Mouse (Mus musculus): ENCODE data around the gene Uck2. TPM values are rescaled to one million over a fixed set of nuclear protein-coding genes. Genes with fewer than 3 reads are reported as not detected.
A peak's percentile ranks its signal among the peaks of the same experiment; 100 is the strongest.

The Uck2 gene
- polyA plus RNA-seq, 1 experiment from 2014 or later, result 64.7 TPM

DNA sequence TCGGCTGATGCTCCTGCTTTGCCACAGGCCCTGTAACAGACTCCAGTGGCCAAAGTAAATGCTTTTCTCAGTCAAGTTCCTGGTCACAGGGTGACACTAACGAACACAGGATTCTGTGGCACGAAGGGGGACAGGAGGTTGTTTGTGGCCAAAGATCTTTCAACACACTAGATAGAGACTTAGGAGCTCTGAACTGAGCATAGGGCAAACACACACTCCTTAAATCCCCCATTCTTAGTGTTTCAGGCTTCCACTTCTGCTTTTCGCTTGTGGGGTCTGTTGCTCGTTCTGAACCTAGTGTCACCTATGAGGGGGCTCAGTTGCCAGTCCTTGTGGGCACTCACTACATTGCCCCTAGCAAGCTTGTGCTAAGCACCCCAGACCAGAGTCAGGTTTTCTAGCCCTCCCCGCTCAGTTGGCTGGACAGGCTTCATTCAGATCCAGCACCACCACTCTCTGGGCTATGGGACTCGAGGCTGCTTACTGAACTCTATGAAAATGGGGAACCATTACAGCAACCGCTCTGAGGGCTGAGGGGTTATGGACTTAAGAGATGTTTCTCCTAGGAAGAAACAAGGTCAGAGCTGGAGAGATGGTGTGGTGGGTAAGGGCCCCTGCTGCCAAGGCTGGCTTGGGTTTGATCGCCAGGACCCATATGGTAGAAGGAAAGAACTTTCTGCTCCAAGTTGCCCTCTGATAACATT lies 16.6 kb downstream of the Uck2 start:
- no peaks in the 10 kb centered on the region for H3K36me3 ChIP-seq
- no peak overlapping the region for H3K9ac ChIP-seq (replicated peaks)
- 86% methylated on average over 9 of the region's 9 CpGs for WGBS
- H3K27ac ChIP-seq (replicated peaks), result no peak overlapping the region
- ATAC-seq (replicated peaks), result no peak
- no peak overlapping the region for H3K4me3 ChIP-seq
- peaks cover 40% of the 10 kb centered on the region for H3K4me1 ChIP-seq
- H3K27me3 ChIP-seq, result no peaks in the 10 kb centered on the region
- no peaks in the 10 kb centered on the region for H3K9me3 ChIP-seq
- H3K4me2 ChIP-seq (replicated peaks), result no peak overlapping the region

DNA sequence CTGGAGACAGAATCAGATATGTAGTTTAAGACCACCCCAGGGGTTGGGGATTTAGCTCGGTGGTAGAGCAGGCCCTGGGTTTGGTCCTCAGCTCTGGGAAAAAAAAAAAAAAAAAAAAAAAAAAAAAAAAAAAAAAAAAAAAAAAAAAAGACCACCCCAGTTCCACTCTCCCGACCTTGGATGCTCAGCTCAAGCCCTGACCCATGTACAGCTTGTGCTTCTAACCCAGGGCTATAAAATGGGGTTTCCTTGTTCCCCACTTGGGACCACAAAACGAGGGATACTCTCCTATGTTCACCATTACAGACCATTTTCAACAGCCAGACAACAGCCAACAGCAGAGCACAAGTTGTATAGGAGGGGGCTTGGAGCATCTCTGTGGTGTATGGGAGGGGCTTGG lies 18.4 kb downstream of the Uck2 start:
- H3K27ac ChIP-seq (replicated peaks), result no peak overlapping the region
- no peak overlapping the region for H3K4me2 ChIP-seq (replicated peaks)
- no peak overlapping the region for H3K4me3 ChIP-seq
- 87% methylated on average over 3 of the region's 3 CpGs for WGBS
- no peaks in the 10 kb centered on the region for H3K36me3 ChIP-seq
- no peak for ATAC-seq (replicated peaks)
- no peak overlapping the region for H3K9ac ChIP-seq (replicated peaks)
- H3K4me1 ChIP-seq, result peaks cover 30% of the 10 kb centered on the region
- H3K9me3 ChIP-seq, result no peaks in the 10 kb centered on the region
- no peaks in the 10 kb centered on the region for H3K27me3 ChIP-seq

DNA sequence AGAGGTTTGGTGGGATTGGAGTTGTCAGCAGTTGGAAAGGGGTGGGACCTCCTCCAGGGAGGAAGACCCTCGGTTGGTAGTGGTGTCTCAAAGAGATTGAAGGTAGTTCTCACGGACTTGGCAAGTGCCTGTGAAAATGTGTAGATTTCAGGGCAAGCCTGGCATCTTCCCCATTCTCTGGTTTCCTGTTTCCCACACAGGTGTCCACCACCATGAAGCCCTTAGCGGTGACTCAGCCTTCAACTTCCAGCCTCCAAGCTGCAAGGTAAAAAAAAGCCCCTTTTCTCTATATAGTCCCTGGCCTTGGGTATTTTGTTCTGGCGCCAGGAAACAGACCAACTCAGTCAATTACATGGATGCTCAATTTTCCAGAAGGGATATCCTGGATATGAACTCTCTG lies 19.8 kb downstream of the Uck2 start:
- H3K4me2 ChIP-seq (replicated peaks), result no peak overlapping the region
- no peak for ATAC-seq (replicated peaks)
- WGBS, result 91% methylated on average over 4 of the region's 4 CpGs

DNA sequence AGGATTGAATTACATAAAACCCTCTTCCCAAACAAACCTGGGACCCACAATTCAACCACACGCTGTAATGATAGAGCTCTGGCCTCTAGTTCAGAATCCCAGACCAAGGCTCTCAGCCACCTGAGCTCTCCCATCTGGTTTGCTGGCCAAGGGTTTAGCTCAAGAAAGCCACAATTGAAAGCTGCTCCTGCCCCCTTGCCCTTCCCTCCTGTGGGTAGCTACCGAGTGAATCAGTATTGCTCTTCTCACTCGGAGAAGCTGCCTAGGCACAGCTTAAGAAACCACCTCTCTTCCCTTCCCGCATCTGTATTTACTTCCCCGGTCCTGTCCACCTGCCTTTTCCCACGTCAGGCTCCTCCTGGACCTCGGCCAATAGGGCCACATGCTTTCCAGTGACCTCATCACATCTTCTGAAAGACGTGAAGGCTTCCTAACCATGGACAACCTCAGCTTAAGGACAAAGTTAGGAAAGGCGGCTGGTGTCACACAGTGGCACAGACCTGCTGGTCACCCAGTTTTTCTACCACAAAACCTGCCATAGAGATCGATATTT lies 22.6 kb downstream of the Uck2 start:
- H3K36me3 ChIP-seq, result no peaks in the 10 kb centered on the region
- H3K4me2 ChIP-seq (replicated peaks), result no peak overlapping the region
- no peak overlapping the region for H3K27ac ChIP-seq (replicated peaks)
- H3K9ac ChIP-seq (replicated peaks), result no peak overlapping the region
- no peaks in the 10 kb centered on the region for H3K4me1 ChIP-seq
- no peak for ATAC-seq (replicated peaks)
- WGBS, result 75% methylated on average over 10 of the region's 10 CpGs
- H3K27me3 ChIP-seq, result no peaks in the 10 kb centered on the region
- no peak overlapping the region for H3K4me3 ChIP-seq
- no peaks in the 10 kb centered on the region for H3K9me3 ChIP-seq

More for the DNA sequence above, 19.8 kb downstream of the Uck2 start:
- no peaks in the 10 kb centered on the region for H3K36me3 ChIP-seq
- H3K27ac ChIP-seq (replicated peaks), result no peak overlapping the region
- H3K27me3 ChIP-seq, result no peaks in the 10 kb centered on the region
- H3K4me3 ChIP-seq, result no peak overlapping the region
- H3K9ac ChIP-seq (replicated peaks), result no peak overlapping the region
- H3K4me1 ChIP-seq, result peaks cover 17% of the 10 kb centered on the region
- no peaks in the 10 kb centered on the region for H3K9me3 ChIP-seq

DNA sequence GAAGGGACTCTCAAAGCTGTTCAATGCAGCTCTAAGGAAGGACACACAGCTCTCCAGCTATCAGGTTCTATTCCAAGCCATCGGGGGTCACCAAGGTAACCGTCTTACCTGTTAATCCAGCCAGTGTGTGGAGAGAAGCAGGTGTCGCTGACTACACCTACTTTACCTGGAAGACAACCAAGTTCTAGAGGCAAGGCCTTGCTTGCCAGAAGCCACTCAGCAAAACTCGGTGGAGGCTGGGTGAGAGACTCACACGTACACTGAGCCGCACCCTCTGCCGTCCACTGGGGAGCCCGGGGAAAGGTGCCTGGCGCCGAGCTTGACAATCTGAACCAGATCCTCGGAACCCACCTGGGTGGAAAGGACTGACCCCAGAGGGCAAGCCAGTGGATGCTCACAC lies 23.4 kb downstream of the Uck2 start:
- no peaks in the 10 kb centered on the region for H3K9me3 ChIP-seq
- 91% methylated on average over 11 of the region's 11 CpGs for WGBS
- no peak overlapping the region for H3K9ac ChIP-seq (replicated peaks)
- no peaks in the 10 kb centered on the region for H3K27me3 ChIP-seq
- no peaks in the 10 kb centered on the region for H3K36me3 ChIP-seq
- H3K4me2 ChIP-seq (replicated peaks), result no peak overlapping the region
- H3K4me1 ChIP-seq, result no peaks in the 10 kb centered on the region
- no peak for ATAC-seq (replicated peaks)
- no peak overlapping the region for H3K27ac ChIP-seq (replicated peaks)
- H3K4me3 ChIP-seq, result no peak overlapping the region

DNA sequence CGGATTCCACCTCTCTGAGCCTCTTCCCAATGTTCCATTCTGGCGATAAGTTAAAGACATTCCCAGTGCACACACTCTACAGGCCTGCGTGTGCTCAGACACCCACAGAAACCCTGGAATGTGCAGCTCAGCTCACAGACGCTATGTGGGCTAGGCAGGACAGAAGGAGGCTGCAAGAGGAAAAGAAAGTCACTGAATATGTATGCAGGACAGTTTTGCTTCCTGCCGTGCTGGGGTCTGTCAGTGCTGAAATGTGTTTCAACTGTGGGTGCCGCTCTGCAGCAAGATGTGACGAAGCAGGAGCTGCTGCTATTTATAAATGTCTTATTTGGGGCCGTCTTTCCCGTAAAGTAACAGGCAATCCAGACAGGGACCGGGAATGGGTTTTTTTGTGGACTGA lies 25.4 kb downstream of the Uck2 start:
- H3K4me2 ChIP-seq (replicated peaks), result no peak overlapping the region
- WGBS, result 70% methylated on average over 10 of the region's 10 CpGs
- no peaks in the 10 kb centered on the region for H3K27me3 ChIP-seq
- no peak overlapping the region for H3K9ac ChIP-seq (replicated peaks)
- H3K36me3 ChIP-seq, result no peaks in the 10 kb centered on the region
- H3K27ac ChIP-seq (replicated peaks), result peak overlapping the region; percentile 44; the same call in 1 of the 2 replicates
- peak; percentile 38; the same call in 1 of the 2 replicates for ATAC-seq (replicated peaks)
- no peak overlapping the region for H3K4me3 ChIP-seq
- H3K4me1 ChIP-seq, result no peaks in the 10 kb centered on the region
- H3K9me3 ChIP-seq, result no peaks in the 10 kb centered on the region

DNA sequence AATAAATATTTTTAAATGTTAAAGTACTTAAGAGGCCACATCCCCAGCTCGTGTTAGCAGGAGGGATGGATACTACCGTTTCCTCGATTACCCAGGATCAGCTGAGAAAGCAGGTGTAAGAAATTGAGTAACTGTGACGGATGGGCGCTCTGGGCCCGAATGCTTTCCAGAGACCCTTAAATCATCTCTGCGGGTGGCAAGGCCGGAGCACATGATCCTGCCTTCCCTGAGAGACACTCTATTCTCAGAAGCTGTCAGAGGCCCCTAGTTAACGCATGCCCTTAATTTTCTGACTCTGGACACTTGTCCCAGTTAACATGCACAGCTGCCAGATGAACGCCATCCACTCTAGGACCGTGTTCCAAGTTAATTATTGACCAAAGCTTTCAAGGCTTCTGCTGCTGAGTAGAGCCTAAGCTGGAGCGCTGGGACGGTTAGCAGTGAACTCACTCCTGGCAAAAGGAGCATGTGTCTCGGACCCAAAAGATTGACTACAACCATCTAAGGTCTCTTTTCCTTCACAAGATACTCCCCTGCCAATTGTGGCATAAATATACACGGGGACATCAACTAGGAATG lies 28.3 kb downstream of the Uck2 start:
- Histone ChIP-seq H3K4me1 (no peaks in the 10 kb centered on the region), H3K4me2 (replicated peaks) (no peak overlapping the region), H3K4me3 (no peak overlapping the region), H3K36me3 (no peaks in the 10 kb centered on the region), H3K27me3 (no peaks in the 10 kb centered on the region), H3K27ac (replicated peaks) (no peak overlapping the region), H3K9ac (replicated peaks) (no peak overlapping the region), H3K9me3 (no peaks in the 10 kb centered on the region)
- 83% methylated on average over 15 of the region's 15 CpGs for WGBS
- ATAC-seq (replicated peaks), result no peak

DNA sequence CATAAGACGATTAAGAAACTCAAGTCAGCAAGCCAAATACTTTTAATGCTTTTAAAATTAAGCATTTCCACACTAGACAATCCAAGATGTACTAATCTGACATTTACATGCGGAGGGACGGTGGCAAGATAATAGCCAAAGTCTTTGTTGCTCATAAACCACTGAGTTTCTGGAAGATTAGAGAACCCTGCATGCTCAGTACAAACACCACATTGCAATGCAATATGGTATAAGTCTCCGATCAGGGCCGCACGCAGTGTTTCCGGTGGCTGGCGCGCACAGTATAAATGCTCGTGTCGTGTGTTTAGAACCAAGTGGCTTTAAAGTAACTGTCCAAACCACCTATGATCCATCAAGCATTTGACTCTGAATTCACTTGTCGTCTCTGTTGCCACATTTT lies 31.5 kb downstream of the Uck2 start:
- no peak overlapping the region for H3K4me3 ChIP-seq
- no peaks in the 10 kb centered on the region for H3K27me3 ChIP-seq
- ATAC-seq (replicated peaks), result no peak
- H3K4me1 ChIP-seq, result peaks cover 7% of the 10 kb centered on the region; the same call in 1 of the 2 replicates
- no peaks in the 10 kb centered on the region for H3K9me3 ChIP-seq
- no peak overlapping the region for H3K27ac ChIP-seq (replicated peaks)
- H3K9ac ChIP-seq (replicated peaks), result no peak overlapping the region
- WGBS, result 89% methylated on average over 12 of the region's 12 CpGs
- H3K4me2 ChIP-seq (replicated peaks), result no peak overlapping the region
- no peaks in the 10 kb centered on the region for H3K36me3 ChIP-seq

DNA sequence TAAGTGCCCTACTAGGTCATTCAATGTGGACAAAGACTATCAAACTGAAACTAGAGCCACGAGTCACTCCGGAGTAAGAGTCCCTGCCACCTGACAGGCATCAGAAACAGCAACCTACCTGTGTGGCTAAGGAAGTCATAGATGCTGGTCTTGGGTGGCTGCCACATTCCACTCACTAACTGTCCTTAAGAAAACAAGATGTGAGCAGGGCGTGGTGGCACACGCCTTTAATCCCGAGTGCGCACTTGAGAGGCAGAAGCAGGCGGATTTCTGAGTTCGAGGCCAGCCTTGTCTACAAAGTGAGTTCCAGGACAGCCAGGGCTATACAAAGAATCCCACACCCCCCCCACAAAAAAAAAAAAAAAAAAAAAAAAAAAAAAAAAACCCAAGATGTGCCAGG lies 35.2 kb downstream of the Uck2 start:
- H3K4me1 ChIP-seq, result peaks cover 27% of the 10 kb centered on the region
- no peaks in the 10 kb centered on the region for H3K27me3 ChIP-seq
- H3K9me3 ChIP-seq, result no peaks in the 10 kb centered on the region
- ATAC-seq (replicated peaks), result no peak
- no peak overlapping the region for H3K9ac ChIP-seq (replicated peaks)
- WGBS, result 89% methylated on average over 8 of the region's 8 CpGs
- no peak overlapping the region for H3K27ac ChIP-seq (replicated peaks)
- no peak overlapping the region for H3K4me2 ChIP-seq (replicated peaks)
- no peaks in the 10 kb centered on the region for H3K36me3 ChIP-seq
- H3K4me3 ChIP-seq, result no peak overlapping the region

DNA sequence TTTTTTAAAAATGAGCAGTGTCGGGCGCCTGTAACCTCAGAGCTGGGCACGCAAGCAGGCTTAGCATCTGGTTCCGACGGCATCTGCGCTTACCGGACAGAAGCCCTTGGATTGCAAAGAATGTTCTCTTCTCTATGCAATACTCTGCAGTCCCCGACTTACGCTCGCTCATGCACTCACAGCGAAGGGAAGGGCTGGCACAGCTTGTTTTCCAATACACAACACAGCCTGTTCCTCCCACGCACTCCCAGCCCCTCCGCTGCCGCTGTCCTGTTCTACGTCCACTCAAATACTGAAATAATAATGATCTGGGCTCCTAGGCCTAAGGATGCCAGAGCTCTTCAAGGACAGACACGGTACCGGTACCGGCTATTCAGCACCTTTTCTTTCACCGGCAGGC lies 35.9 kb downstream of the Uck2 start:
- H3K9ac ChIP-seq (replicated peaks), result no peak overlapping the region
- no peak overlapping the region for H3K4me3 ChIP-seq
- no peaks in the 10 kb centered on the region for H3K36me3 ChIP-seq
- H3K9me3 ChIP-seq, result no peaks in the 10 kb centered on the region
- no peak for ATAC-seq (replicated peaks)
- peaks cover 27% of the 10 kb centered on the region for H3K4me1 ChIP-seq
- WGBS, result 85% methylated on average over 19 of the region's 19 CpGs
- H3K4me2 ChIP-seq (replicated peaks), result no peak overlapping the region
- H3K27ac ChIP-seq (replicated peaks), result no peak overlapping the region
- no peaks in the 10 kb centered on the region for H3K27me3 ChIP-seq

DNA sequence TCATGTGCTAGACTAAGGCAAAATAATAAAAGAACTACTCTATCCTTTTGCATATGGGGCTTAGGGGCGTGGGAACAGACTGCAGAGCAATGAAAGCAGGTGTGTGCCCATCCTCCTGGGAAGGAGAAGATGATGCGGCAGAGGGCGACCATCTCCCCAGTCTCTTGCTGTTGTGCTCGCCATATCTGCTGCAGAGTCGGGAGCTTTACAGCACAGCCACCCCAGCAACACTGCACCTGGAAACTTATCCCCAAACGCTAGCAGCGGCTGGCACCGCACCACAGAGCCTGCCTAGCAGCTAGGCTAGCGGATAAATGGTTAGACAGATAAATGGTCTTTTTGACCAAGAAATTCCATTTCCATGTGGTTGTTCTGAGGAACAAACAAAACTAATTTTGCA lies 37.2 kb downstream of the Uck2 start:
- peaks cover 27% of the 10 kb centered on the region for H3K4me1 ChIP-seq
- H3K9ac ChIP-seq (replicated peaks), result no peak overlapping the region
- no peaks in the 10 kb centered on the region for H3K36me3 ChIP-seq
- no peaks in the 10 kb centered on the region for H3K9me3 ChIP-seq
- 73% methylated on average over 9 of the region's 9 CpGs for WGBS
- H3K27me3 ChIP-seq, result no peaks in the 10 kb centered on the region
- no peak for ATAC-seq (replicated peaks)
- H3K4me3 ChIP-seq, result no peak overlapping the region
- H3K4me2 ChIP-seq (replicated peaks), result no peak overlapping the region
- no peak overlapping the region; the same call in 1 of the 2 replicates for H3K27ac ChIP-seq (replicated peaks)

DNA sequence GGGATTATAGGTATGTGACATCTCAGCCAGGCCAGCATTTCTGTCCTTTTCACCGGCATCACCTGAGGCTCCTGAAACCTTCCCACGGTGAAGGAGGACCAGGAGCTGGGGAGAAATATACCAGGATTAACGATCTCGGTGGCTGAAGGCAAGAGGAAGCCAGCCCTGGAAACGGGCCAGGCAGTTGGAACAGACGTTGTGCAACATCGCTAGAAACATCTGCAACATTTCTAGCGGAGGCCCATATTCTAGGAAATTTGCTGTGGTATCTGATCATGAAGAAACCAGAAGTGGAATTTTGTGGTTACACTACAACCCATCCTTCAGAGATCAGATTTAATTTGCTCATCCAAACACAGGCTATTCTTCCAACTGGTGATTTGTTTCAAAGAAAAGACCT lies 38.1 kb downstream of the Uck2 start:
- WGBS, result 44% methylated on average over 8 of the region's 8 CpGs
- Histone ChIP-seq H3K4me3 (no peak overlapping the region), H3K4me2 (replicated peaks) (no peak overlapping the region), H3K27me3 (no peaks in the 10 kb centered on the region), H3K27ac (replicated peaks) (no peak overlapping the region), H3K4me1 (peaks cover 34% of the 10 kb centered on the region), H3K36me3 (no peaks in the 10 kb centered on the region), H3K9ac (replicated peaks) (no peak overlapping the region), H3K9me3 (no peaks in the 10 kb centered on the region)
- no peak for ATAC-seq (replicated peaks)
